15 mouse cellular contexts compared by ENCODE assay signal in the genomic region with DNA sequence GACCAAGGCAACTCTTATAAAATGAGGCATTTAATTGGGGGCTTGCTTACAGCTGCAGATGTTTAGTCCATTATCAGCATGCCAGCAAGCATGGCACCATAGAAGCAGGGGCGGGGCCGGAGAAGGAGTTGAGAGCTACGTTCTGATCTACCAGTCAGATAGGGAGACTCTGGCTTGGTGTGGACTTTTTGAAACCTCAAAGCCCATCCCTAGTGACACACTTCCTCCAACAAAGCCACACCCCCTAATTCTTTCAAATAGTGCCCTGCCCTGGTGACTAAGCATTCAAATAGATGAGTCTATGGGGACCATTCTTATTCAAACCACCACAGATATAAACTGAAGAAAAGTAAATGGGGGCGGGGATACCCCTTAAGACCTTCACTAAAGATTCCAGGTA.
A peak's percentile ranks its signal among the peaks of the same experiment; 100 is the strongest.
DNase-seq lines count a peak whose midpoint lies in the region; TF ChIP-seq lines count a peak whose summit lies in the region.
"Had no signal": no experiment of that assay in that cellular context is flagged by ENCODE, and none has a peak within 500 bp of the region (broad histone marks: within the 10 kb centered on the region; RNA-seq: fewer than 3 reads in every experiment).

No protein-coding gene starts in this region.

- H3ac ChIP-seq in myocyte (ENCODE audit: control insufficient read depth, insufficient read length), result no peak overlapping the region

- peak; percentile 70 for DNase-seq in CD4-positive, CD25-positive, alpha-beta regulatory T cell, adult 2 months (ENCODE audit: low read depth, low spot score)
- DNase-seq in T-cell, adult 2 months (ENCODE audit: low spot score), result peak; percentile 22
- peak; percentile 51 for DNase-seq in liver
- no peak for DNase-seq in cerebellum, adult 9-10 months
- DNase-seq in left cerebral cortex, postnatal 36 days (ENCODE audit: low spot score in 2 of 2), result no peak
- no peak for DNase-seq in left cerebral cortex, postnatal 14 days (ENCODE audit: low spot score in 2 of 2)
- DNase-seq: cerebellum, adult 18-20 months; gastrocnemius, postnatal 14 days; heart, postnatal 36 days; kidney, postnatal 14 days; retina, postnatal 1 day; thymus, adult 2 months had no signal

- H3K4me2 ChIP-seq in myocyte (ENCODE audit: low read depth), result peak overlapping the region; percentile 19
- H3K4me2 ChIP-seq: embryonic facial prominence, embryonic 15.5 days; limb, embryonic 13.5 days had no signal

- H3K79me2 ChIP-seq in myocyte (ENCODE audit: control insufficient read depth, insufficient read depth), result no peaks in the 10 kb centered on the region

- TF ChIP-seq POLR2A in myocyte (IDR thresholded peaks at IDR 0.05; ENCODE audit: insufficient read length, low read depth), result no peak

- H3K4me3 ChIP-seq in myocyte, result no peak overlapping the region
- H3K4me3 ChIP-seq: embryonic facial prominence, embryonic 15.5 days; limb, embryonic 13.5 days had no signal

- intact Hi-C loops in left cerebral cortex, postnatal 36 days (cut with DNase I), result no loop called here
- intact Hi-C loops in left cerebral cortex, postnatal 14 days (cut with DNase I), result no loop called here

- no peaks in the 10 kb centered on the region for H3K27me3 ChIP-seq in myocyte (ENCODE audit: control insufficient read depth, insufficient read depth, insufficient read length)
- H3K27me3 ChIP-seq: embryonic facial prominence, embryonic 15.5 days; limb, embryonic 13.5 days had no signal

- no peaks in the 10 kb centered on the region for H3K36me3 ChIP-seq in myocyte (ENCODE audit: control insufficient read depth, insufficient read depth)
- H3K36me3 ChIP-seq: embryonic facial prominence, embryonic 15.5 days; limb, embryonic 13.5 days had no signal

TF ChIP-seq in myocyte, 11 proteins besides CTCF, POLR2A, EP300 and RAD21:
- TF ChIP-seq REST (IDR thresholded peaks at IDR 0.05; ENCODE audit: insufficient read depth, insufficient read length) (no peak), MAX (IDR thresholded peaks at IDR 0.05; ENCODE audit: low read depth) (no peak), MYOG (IDR thresholded peaks at IDR 0.05; ENCODE audit: control insufficient read depth in 1 of 3, insufficient read depth in 1 of 3, insufficient read length in 2 of 3, low read depth in 2 of 3) (no peak), MYOD1 (IDR thresholded peaks at IDR 0.05; ENCODE audit: control insufficient read depth in 1 of 3, insufficient read length in 2 of 3, low read depth in 2 of 3) (no peak), USF1 (IDR thresholded peaks at IDR 0.05; ENCODE audit: low read depth) (no peak), CEBPB (IDR thresholded peaks at IDR 0.05; ENCODE audit: insufficient read depth, poor library complexity, severe bottlenecking) (no peak), TCF3 (IDR thresholded peaks at IDR 0.05; ENCODE audit: insufficient read length, low read depth) (no peak), SRF (IDR thresholded peaks at IDR 0.05; ENCODE audit: control insufficient read depth, insufficient read length, low read depth) (no peak), TCF12 (IDR thresholded peaks at IDR 0.05; ENCODE audit: insufficient read depth, poor library complexity, severe bottlenecking) (no peak), E2F4 (IDR thresholded peaks at IDR 0.05; ENCODE audit: insufficient read depth) (no peak), POLR2AphosphoS2 (IDR thresholded peaks at IDR 0.05; ENCODE audit: insufficient read length, low read depth) (no peak)

Comparison
In these comparisons a context has a peak if more than half of its experiments do, and no peak if none do; other contexts are left out.
1. DNase-seq: peak in CD4-positive, CD25-positive, alpha-beta regulatory T cell, adult 2 months (single experiment), T-cell, adult 2 months (single experiment) and liver (single experiment); none in cerebellum, adult 9-10 months (single experiment), left cerebral cortex, postnatal 36 days (0 of 2) and left cerebral cortex, postnatal 14 days (0 of 2).